Mouse (Mus musculus): ENCODE results near the gene Gm5485.

Gene Gm5485

DNA sequence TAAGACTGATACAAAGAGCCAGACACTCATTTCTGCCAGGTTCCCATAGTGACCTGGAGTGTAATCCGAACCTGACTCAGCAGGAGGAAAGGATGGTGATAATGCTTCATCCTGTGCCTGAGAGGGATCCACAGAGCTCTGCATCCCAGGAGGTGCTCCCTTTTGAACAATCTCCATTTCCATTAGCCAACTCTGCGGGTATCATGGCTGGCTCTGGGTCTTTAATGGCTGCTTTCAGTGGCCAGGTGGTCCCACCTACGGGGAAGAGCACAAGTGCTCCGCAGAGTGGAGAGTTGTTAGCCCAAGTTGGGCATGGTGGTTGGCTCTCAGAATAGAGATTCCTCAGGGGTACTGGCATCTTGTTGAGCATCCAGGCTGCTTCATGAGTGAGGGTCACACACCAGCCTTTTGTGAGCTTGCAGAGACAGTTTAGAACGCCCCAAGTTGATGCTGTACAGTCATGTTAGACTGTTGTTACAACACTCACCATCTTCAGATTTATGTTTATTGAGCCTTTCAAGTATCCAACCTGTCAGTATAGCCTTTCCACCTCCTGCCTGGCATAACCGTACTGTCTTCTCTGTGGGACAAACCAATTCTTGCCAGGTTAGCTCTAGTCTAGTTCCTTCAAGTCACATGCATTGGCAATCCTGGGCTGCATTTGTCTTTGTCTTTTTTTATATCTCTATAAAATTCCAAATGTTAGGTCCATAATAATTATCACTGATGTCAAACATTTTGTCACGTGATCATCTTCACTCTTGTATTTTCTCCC is 38.3 kb downstream of the Gm5485 start:
- no peak for DNase-seq (ENCODE audit: low read depth in 2 of 2, low spot score in 2 of 2)

DNA sequence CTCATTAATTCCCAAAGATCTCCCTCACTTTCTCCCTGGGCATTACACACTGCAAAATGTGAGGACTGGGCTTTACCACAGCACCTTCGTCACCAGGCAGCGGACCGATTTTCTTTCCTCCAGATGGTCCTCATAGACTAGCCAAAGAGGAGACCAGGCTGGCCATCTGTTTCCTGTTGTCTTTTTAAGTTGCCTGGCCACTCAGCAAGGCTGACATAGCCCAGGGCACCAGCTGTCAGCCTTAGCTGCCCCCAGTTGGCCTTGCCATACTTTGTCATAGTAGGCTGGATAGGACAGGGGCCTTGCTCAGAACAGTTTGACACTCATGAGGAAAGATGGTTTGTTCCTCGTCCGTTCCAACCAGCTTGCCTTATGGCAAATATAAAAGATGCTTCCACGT is 39.8 kb downstream of the Gm5485 start:
- no peak for DNase-seq (ENCODE audit: low read depth in 2 of 2, low spot score in 2 of 2)

DNA sequence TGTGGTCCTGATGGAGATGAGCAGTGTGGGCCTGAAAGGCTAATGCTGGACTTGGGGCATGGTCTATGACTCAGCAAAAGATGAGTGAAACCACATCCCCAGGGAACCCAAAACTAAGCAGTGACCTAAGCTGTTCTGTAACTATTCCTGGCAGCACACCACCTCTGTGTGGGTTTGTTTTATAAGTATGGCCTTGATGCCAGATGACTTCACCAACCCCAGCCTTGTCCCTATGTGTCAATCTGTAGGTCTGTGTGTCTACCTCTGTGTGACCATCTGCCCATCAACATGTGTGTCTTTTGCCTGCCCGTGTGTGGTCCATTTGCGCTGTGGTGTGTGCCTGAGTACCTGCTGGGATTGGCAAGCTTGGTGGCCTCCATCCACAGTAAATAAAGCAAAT is 44.1 kb downstream of the Gm5485 start:
- DNase-seq (ENCODE audit: low read depth in 2 of 2, low spot score in 2 of 2), result no peak

DNA sequence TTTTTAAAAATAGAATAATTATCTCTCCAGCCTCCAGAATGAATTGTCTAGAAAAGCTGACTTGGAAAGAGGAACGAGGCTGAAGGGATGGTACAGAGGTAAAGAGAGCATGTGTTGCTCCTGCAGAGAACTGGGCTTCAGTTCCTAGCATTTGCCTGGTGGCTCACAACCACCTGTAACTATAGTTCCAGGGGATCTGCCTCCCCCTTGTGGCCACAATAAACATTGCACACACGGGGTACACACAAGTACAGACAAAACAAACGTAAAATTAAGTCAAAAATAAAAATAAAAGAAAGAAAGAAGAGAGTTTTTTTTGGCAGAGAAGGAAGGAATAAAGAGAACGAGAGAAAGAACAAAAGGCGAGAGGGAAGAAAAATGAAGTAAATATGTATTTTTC is 45.4 kb downstream of the Gm5485 start:
- no peak for DNase-seq (ENCODE audit: low read depth in 2 of 2, low spot score in 2 of 2)

DNA sequence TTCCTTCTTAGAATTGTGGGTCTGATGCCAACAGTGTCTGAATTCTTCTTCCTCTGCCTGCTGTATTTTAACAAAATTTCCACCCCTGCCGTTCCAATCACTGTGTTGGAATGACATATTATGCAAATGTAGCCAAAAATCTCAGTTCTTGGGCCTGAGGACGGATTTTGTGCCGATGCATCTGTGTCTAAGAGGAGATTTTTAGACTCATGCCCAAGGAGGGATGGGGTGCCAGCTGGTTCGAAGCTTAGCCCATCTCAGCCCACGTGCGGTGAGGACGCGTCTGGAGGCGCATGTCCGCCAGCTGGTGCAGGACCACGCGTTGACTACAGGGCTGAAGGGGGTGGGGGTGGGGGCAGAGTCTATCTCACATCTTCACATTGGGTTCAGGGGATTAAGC is 51.3 kb downstream of the Gm5485 start:
- DNase-seq (ENCODE audit: low read depth in 2 of 2, low spot score in 2 of 2), result no peak

DNA sequence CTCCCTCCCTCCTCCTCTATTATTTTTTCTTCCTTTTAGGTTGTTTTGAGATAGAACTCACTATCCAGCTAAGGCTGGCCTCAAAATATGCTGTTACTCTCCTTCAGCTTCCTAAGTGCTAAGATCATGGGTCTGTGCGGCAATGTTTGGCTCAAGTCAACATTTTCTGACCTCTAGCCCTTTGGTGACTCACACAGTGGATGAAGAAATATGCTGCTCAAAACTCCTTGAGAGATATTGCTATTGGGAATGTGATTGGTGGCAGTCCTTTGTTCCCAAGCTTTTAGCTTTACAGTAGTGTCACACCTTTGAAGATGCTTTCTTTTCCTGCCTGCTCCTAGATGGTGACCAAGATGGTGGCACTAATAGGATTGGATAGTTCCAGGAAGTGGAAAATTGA is 55.8 kb downstream of the Gm5485 start:
- no peak for DNase-seq (ENCODE audit: low read depth in 2 of 2, low spot score in 2 of 2)

DNA sequence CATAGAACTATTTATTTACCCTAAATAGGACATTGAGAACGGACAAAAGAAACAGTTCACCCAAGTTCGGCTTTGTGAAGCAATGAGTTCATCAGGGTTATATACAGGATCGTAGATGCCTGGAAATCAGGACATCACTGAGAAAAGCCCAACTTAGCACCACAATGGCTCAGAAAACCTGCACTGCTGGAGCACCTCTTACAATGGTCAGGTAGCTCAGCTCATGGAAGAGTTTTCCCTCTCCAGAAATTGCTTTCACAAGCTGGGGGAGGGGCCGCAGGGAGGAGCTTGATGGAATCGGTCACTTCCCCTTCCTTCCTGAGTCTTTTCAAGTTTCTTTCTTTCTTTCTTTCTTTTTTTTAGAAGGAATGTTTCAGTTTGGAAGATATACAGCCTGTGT is 56.5 kb downstream of the Gm5485 start:
- DNase-seq (ENCODE audit: low read depth in 2 of 2, low spot score in 2 of 2), result no peak
